Mouse (Mus musculus) forebrain, embryonic 16.5 days (tissue): ENCODE measurements around the gene Fat3. TPM values are rescaled to one million over a fixed set of nuclear protein-coding genes. Genes with fewer than 3 reads are reported as not detected.

Experiments used
- ATAC-seq: fragments of 200-750 bp; cut with Nextera tagmentation; 2 replicates; pipeline ENCODE4 v1.8.0; 2017; ENCODE audit warnings: mild to moderate bottlenecking, moderate library complexity
- H3K27ac ChIP-seq: fragments of 300-500 bp; sonication (generic); 2 replicates; pipeline ENCODE4 v1.5.1; 2014; ENCODE audit warnings: low read length, control low read depth
- H3K27me3 ChIP-seq: fragments of 300-500 bp; sonication (generic); replicated peaks from 2 replicates; pipeline ENCODE4 v1.6.1; 2014; ENCODE audit warnings: low read length; ENCODE audit not compliant: control insufficient read depth, insufficient read depth
- H3K36me3 ChIP-seq: fragments of 300-500 bp; sonication (generic); 2 replicates; pipeline ENCODE4 v1.6.1; 2014; ENCODE audit not compliant: control insufficient read depth, insufficient read depth
- H3K4me1 ChIP-seq: fragments of 300-500 bp; sonication (generic); replicated peaks from 2 replicates; pipeline ENCODE4 v1.6.1; 2014; ENCODE audit warnings: low read length; ENCODE audit not compliant: control insufficient read depth, insufficient read depth
- H3K4me2 ChIP-seq: fragments of 300-500 bp; sonication (generic); 2 replicates; pipeline ENCODE4 v1.6.1; 2014; ENCODE audit warnings: mild to moderate bottlenecking, low read length, control low read depth
- H3K4me3 ChIP-seq: fragments of 300-500 bp; sonication (generic); replicated peaks from 2 replicates; pipeline ENCODE4 v1.5.1; 2014; ENCODE audit warnings: mild to moderate bottlenecking, low read length, control low read depth
- H3K9ac ChIP-seq: fragments of 300-500 bp; sonication (generic); replicated peaks from 2 replicates; pipeline ENCODE4 v1.6.1; 2014; ENCODE audit warnings: low read depth, low read length, control low read depth
- H3K9me3 ChIP-seq: fragments of 300-500 bp; sonication (generic); 2 replicates; pipeline ENCODE4 v1.6.1; 2016; ENCODE audit warnings: low read length; ENCODE audit not compliant: control insufficient read depth
- WGBS: fragments of 180-500 bp; shearing (Covaris S2); extraction: QIAGEN DNeasy Blood & Tissue Kit; methylation state at CpG from one replicate; pipeline ENCODE4 v1.1.7; 2014; 5-methylcytosine and 5-hydroxymethylcytosine counted together
- polyA plus RNA-seq: library from polyadenylated mRNA; unstranded; fragments of >200 nt; fragmentation: Nextera tagmentation; extraction: Ambion mirVana; gene quantifications from 2 replicates; pipeline ENCODE4 v1.2.1, GENCODE M21; 2015

Gene Fat3
- polyA plus RNA-seq, 1 experiment from 2014 or later = 12.8 TPM

- WGBS = 18% methylated on average over 6 of the region's 6 CpGs
- Histone ChIP-seq H3K4me2 (no peak overlapping the region), H3K36me3 (no peaks in the 10 kb centered on the region), H3K4me3 (no peak overlapping the region), H3K4me1 (peaks cover 10% of the 10 kb centered on the region), H3K9ac (0 out of 2 replicates have a peak overlapping the region, but pooled peaks have one; percentile 5), H3K27ac (peak overlapping the region; percentile 51; the same call in 1 of the 2 replicates), H3K9me3 (no peaks in the 10 kb centered on the region), H3K27me3 (no peaks in the 10 kb centered on the region)
- peak; percentile 86 for ATAC-seq
Measured at GRCm38 (mm10) chr9:16398734-16399686, 102.1 kb downstream of the Fat3 start.

DNA sequence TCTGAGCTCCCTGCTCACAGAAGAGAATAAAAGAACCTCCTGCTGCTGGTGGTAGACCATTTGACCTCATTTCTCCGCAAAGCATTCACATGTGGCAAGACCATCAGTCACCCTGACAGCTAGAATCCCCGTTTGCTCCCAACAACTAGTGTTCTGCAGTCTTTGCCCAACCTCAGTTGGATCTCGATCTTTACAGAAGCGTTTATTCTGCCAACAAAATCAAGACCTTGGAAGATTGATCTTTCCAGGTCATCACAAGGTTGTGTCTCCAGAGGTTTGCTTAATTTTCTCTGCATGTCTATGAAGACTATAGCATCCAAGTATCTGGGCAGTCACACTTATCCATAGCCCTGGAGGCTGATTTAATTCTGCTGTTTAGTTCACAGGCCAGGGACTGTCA, 111.9 kb downstream of the Fat3 start:
- no peak overlapping the region for H3K4me3 ChIP-seq
- no peak overlapping the region for H3K9ac ChIP-seq
- H3K27ac ChIP-seq = no peak overlapping the region
- no peaks in the 10 kb centered on the region for H3K36me3 ChIP-seq
- no peak overlapping the region for H3K4me2 ChIP-seq
- WGBS = 83% methylated on average over 4 of the region's 4 CpGs
- H3K9me3 ChIP-seq = no peaks in the 10 kb centered on the region
- no peaks in the 10 kb centered on the region for H3K27me3 ChIP-seq
- H3K4me1 ChIP-seq = no peaks in the 10 kb centered on the region
- ATAC-seq = no peak

DNA sequence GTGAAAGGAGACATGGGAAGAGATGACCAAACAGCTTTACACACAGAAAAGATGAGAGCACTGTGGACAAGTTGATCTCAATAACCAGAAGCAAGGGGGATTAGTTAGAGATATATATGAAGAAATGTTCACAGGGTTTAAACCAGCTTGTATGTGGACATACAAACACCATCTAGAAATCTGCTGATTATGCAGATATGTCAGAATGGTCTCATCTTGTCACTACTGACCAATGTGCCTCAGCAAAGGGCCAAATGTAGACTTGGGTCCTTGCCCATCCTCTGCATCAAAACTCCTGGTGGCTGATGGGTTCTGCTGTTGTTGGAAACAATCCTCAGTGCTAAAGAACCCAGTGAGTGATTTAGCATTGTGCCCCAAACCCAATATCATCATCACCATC, 113.6 kb downstream of the Fat3 start:
- Histone ChIP-seq H3K9ac (no peak overlapping the region), H3K4me3 (no peak overlapping the region), H3K27ac (no peak overlapping the region), H3K36me3 (no peaks in the 10 kb centered on the region), H3K4me2 (no peak overlapping the region), H3K4me1 (no peaks in the 10 kb centered on the region), H3K27me3 (no peaks in the 10 kb centered on the region), H3K9me3 (no peaks in the 10 kb centered on the region)
- no peak for ATAC-seq

DNA sequence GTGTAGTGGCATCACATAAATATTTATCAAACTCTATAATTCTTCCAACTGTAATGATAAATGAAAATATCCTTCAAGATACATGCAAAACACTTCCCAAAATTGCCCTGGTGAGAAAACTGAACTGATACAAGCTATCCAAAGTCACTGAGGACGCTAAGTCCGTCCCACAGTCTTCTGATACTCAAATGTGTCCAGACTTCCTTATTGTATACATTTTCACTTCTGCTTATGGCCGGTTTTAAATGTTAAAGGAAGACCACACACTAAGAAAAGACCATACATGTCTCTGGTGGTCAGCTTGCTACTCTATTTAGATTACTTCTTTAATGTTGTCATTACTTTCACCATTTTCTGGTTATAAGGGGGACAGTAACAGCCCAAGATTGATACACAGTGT, 137.4 kb downstream of the Fat3 start:
- no peaks in the 10 kb centered on the region for H3K36me3 ChIP-seq
- H3K4me3 ChIP-seq = no peak overlapping the region
- H3K27me3 ChIP-seq = no peaks in the 10 kb centered on the region
- no peak overlapping the region for H3K27ac ChIP-seq
- no peaks in the 10 kb centered on the region for H3K4me1 ChIP-seq
- H3K9me3 ChIP-seq = no peaks in the 10 kb centered on the region
- H3K4me2 ChIP-seq = no peak overlapping the region
- ATAC-seq = no peak
- no peak overlapping the region for H3K9ac ChIP-seq
- WGBS = 88% methylated on average over 3 of the region's 3 CpGs

DNA sequence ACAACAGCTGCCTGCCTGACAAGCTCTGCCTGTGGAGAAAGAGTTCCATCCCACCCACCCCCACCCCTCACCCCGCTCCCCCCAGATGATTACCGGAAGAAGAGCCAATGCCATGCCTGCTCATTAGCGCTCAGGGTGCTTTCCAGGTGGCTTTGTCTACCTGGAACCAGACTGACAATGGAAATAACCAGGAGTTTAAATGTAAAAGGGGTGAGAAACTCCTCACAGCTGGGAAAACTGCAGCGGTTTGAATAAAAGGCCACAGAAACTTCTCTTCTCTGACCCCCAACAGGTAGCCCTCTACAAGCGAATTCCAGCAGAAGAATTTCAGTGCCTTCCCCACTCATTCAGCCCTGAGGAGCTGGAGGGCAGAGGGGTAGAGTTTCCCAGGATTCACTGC, 139.3 kb downstream of the Fat3 start:
- no peak overlapping the region for H3K9ac ChIP-seq
- no peaks in the 10 kb centered on the region for H3K4me1 ChIP-seq
- ATAC-seq = no peak
- H3K27ac ChIP-seq = no peak overlapping the region
- H3K9me3 ChIP-seq = no peaks in the 10 kb centered on the region
- 6% methylated on average over 5 of the region's 5 CpGs for WGBS
- no peak overlapping the region for H3K4me3 ChIP-seq
- H3K4me2 ChIP-seq = no peak overlapping the region
- no peaks in the 10 kb centered on the region for H3K27me3 ChIP-seq
- no peaks in the 10 kb centered on the region for H3K36me3 ChIP-seq

GRCm38 (mm10) chr9:16356636-16357035, 144.4 kb downstream of the Fat3 start:
- Histone ChIP-seq H3K27me3 (no peaks in the 10 kb centered on the region), H3K9ac (no peak overlapping the region), H3K9me3 (no peaks in the 10 kb centered on the region), H3K4me2 (no peak overlapping the region), H3K27ac (no peak overlapping the region), H3K4me1 (peaks cover 19% of the 10 kb centered on the region), H3K36me3 (no peaks in the 10 kb centered on the region), H3K4me3 (no peak overlapping the region)
- ATAC-seq = no peak
- 66% methylated on average over 4 of the region's 4 CpGs for WGBS

DNA sequence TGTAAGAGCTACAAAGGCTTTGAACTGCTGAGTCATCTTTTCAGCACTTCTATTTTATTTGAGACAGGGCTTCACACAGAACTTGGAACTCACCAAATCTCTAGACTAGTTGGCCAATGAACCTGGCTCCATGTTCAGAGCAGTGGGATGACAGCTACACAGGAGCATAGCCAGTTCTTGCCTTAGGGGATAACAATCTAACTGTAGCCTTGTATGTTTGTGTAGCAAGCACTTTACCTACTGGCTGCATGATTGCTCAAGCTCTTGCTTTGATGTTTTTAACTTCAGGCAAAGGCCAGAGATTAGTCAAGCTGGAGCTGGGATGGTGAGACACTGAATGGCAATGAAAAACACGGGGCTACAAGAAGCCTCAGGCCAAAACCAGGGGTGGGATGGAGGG, 146.2 kb downstream of the Fat3 start:
- WGBS = 28% methylated on average over 1 of the region's 1 CpGs
- Histone ChIP-seq H3K4me3 (no peak overlapping the region), H3K9ac (no peak overlapping the region), H3K27ac (no peak overlapping the region), H3K36me3 (no peaks in the 10 kb centered on the region), H3K4me2 (no peak overlapping the region), H3K4me1 (peaks cover 21% of the 10 kb centered on the region), H3K9me3 (no peaks in the 10 kb centered on the region), H3K27me3 (no peaks in the 10 kb centered on the region)
- ATAC-seq = no peak

- peak; percentile 74 for ATAC-seq
- Histone ChIP-seq H3K27me3 (no peaks in the 10 kb centered on the region), H3K4me2 (no peak overlapping the region; the same call in 1 of the 2 replicates), H3K9ac (no peak overlapping the region), H3K4me1 (peaks cover 21% of the 10 kb centered on the region), H3K36me3 (no peaks in the 10 kb centered on the region), H3K4me3 (no peak overlapping the region), H3K27ac (0 out of 2 replicates have a peak overlapping the region, but pooled peaks have one; percentile 6), H3K9me3 (no peaks in the 10 kb centered on the region)
- 4% methylated on average over 4 of the region's 4 CpGs for WGBS
Measured at GRCm38 (mm10) chr9:16353049-16353724, 147.9 kb downstream of the Fat3 start.

GRCm38 (mm10) chr9:16352486-16353048, 148.5 kb downstream of the Fat3 start:
- no peak overlapping the region for H3K4me2 ChIP-seq
- WGBS = 23% methylated on average over 4 of the region's 4 CpGs
- H3K27me3 ChIP-seq = no peaks in the 10 kb centered on the region
- H3K9ac ChIP-seq = no peak overlapping the region
- H3K4me3 ChIP-seq = no peak overlapping the region
- H3K36me3 ChIP-seq = no peaks in the 10 kb centered on the region
- no peaks in the 10 kb centered on the region for H3K9me3 ChIP-seq
- H3K4me1 ChIP-seq = peaks cover 21% of the 10 kb centered on the region
- ATAC-seq = peak; percentile 21; the same call in 1 of the 2 replicates
- no peak overlapping the region for H3K27ac ChIP-seq
